Mouse (Mus musculus) liver, embryonic 13.5 days (tissue): ENCODE data around the gene Gucy2f. TPM values are rescaled to one million over a fixed set of nuclear protein-coding genes. Genes with fewer than 3 reads are reported as not detected.

Experiments used
- ATAC-seq: fragments of 200-750 bp; cut with Nextera tagmentation; 2 replicates; pipeline ENCODE4 v1.8.0; 2017; ENCODE audit warnings: low read depth, mild to moderate bottlenecking, moderate number of reproducible peaks, moderate library complexity
- DNase-seq: peaks from one replicate; pipeline ENCODE4 v3.0.0; 2022
- H3K27ac ChIP-seq: fragments of 300-500 bp; sonication (generic); 2 replicates; pipeline ENCODE4 v1.5.1; 2015; ENCODE audit warnings: moderate library complexity, mild to moderate bottlenecking, inconsistent platforms
- H3K27me3 ChIP-seq: fragments of 300-500 bp; sonication (generic); 2 replicates; pipeline ENCODE4 v1.6.1; 2015; ENCODE audit warnings: mild to moderate bottlenecking, inconsistent platforms
- H3K36me3 ChIP-seq: fragments of 300-500 bp; sonication (generic); 2 replicates; pipeline ENCODE4 v1.6.1; 2015; ENCODE audit warnings: mild to moderate bottlenecking, inconsistent platforms
- H3K4me1 ChIP-seq: fragments of 300-500 bp; sonication (generic); replicated peaks from 2 replicates; pipeline ENCODE4 v1.6.1; 2015; ENCODE audit warnings: inconsistent platforms
- H3K4me2 ChIP-seq: fragments of 300-500 bp; sonication (generic); 2 replicates; pipeline ENCODE4 v1.6.1; 2015; ENCODE audit warnings: inconsistent platforms, mild to moderate bottlenecking, moderate library complexity
- H3K4me3 ChIP-seq: fragments of 300-500 bp; sonication (generic); replicated peaks from 2 replicates; pipeline ENCODE4 v1.5.1; 2015; ENCODE audit warnings: mild to moderate bottlenecking, inconsistent platforms
- H3K9ac ChIP-seq: fragments of 300-500 bp; sonication (generic); 2 replicates; pipeline ENCODE4 v1.6.1; 2015; ENCODE audit warnings: mild to moderate bottlenecking, inconsistent platforms
- H3K9me3 ChIP-seq: fragments of 300-500 bp; sonication (generic); replicated peaks from 2 replicates; pipeline ENCODE4 v1.6.1; 2016; ENCODE audit warnings: inconsistent platforms
- WGBS: fragments of 180-500 bp; shearing (Covaris S2); methylation state at CpG from one replicate; pipeline ENCODE4 v1.1.7; 2015; ENCODE audit not compliant: insufficient replicate concordance; 5-methylcytosine and 5-hydroxymethylcytosine counted together
- polyA plus RNA-seq: library from polyadenylated mRNA; unstranded; fragments of >200 nt; fragmentation: Nextera tagmentation; extraction: Ambion mirVana; gene quantifications from 2 replicates; pipeline ENCODE4 v1.2.1, GENCODE M21; 2015

Gene Gucy2f
- polyA plus RNA-seq, 1 experiment from 2014 or later = not detected

GRCm38 (mm10) chrX:142190355-142190754 is 6.4 kb downstream of the Gucy2f start:
- H3K4me2 ChIP-seq = no peak overlapping the region
- no peak overlapping the region for H3K27ac ChIP-seq
- H3K36me3 ChIP-seq = no peaks in the 10 kb centered on the region
- H3K9me3 ChIP-seq = no peaks in the 10 kb centered on the region
- no peaks in the 10 kb centered on the region for H3K27me3 ChIP-seq
- DNase-seq = no peak
- no peak for ATAC-seq
- no peak overlapping the region for H3K9ac ChIP-seq
- H3K4me3 ChIP-seq = no peak overlapping the region
- 18% methylated on average over 2 of the region's 2 CpGs for WGBS
- no peaks in the 10 kb centered on the region for H3K4me1 ChIP-seq

GRCm38 (mm10) chrX:142189023-142189703 is 7.6 kb downstream of the Gucy2f start:
- ATAC-seq (no peak), DNase-seq (no peak)
- H3K4me3 ChIP-seq = no peak overlapping the region
- H3K27me3 ChIP-seq = no peaks in the 10 kb centered on the region
- no peak overlapping the region for H3K4me2 ChIP-seq
- H3K36me3 ChIP-seq = no peaks in the 10 kb centered on the region
- no peaks in the 10 kb centered on the region for H3K9me3 ChIP-seq
- no peak overlapping the region for H3K9ac ChIP-seq
- WGBS = 48% methylated on average over 22 of the region's 22 CpGs
- no peaks in the 10 kb centered on the region for H3K4me1 ChIP-seq
- H3K27ac ChIP-seq = no peak overlapping the region

GRCm38 (mm10) chrX:142182026-142182425 is 14.7 kb downstream of the Gucy2f start:
- Histone ChIP-seq H3K4me3 (no peak overlapping the region), H3K36me3 (no peaks in the 10 kb centered on the region), H3K27ac (no peak overlapping the region), H3K4me2 (no peak overlapping the region), H3K4me1 (no peaks in the 10 kb centered on the region), H3K9me3 (no peaks in the 10 kb centered on the region), H3K27me3 (no peaks in the 10 kb centered on the region), H3K9ac (no peak overlapping the region)
- ATAC-seq = no peak
- WGBS = 77% methylated on average over 2 of the region's 2 CpGs
- DNase-seq = no peak

- Histone ChIP-seq H3K4me1 (no peaks in the 10 kb centered on the region), H3K27ac (no peak overlapping the region), H3K27me3 (no peaks in the 10 kb centered on the region), H3K4me3 (no peak overlapping the region), H3K9ac (no peak overlapping the region), H3K4me2 (no peak overlapping the region), H3K9me3 (no peaks in the 10 kb centered on the region), H3K36me3 (no peaks in the 10 kb centered on the region)
- ATAC-seq (no peak), DNase-seq (no peak)
Observed at GRCm38 (mm10) chrX:142176981-142177380, 19.8 kb downstream of the Gucy2f start.

GRCm38 (mm10) chrX:142115779-142116178 is 81.0 kb downstream of the Gucy2f start:
- no peak overlapping the region for H3K27ac ChIP-seq
- no peaks in the 10 kb centered on the region for H3K9me3 ChIP-seq
- no peak overlapping the region for H3K4me3 ChIP-seq
- H3K4me2 ChIP-seq = no peak overlapping the region
- no peak overlapping the region for H3K9ac ChIP-seq
- H3K36me3 ChIP-seq = no peaks in the 10 kb centered on the region
- peaks cover 10% of the 10 kb centered on the region; the same call in 1 of the 2 replicates for H3K27me3 ChIP-seq
- no peaks in the 10 kb centered on the region for H3K4me1 ChIP-seq
- DNase-seq = no peak
- ATAC-seq = no peak

- H3K9me3 ChIP-seq = no peaks in the 10 kb centered on the region
- DNase-seq (no peak), ATAC-seq (no peak)
- H3K4me2 ChIP-seq = no peak overlapping the region
- H3K4me1 ChIP-seq = no peaks in the 10 kb centered on the region
- H3K4me3 ChIP-seq = no peak overlapping the region
- H3K9ac ChIP-seq = no peak overlapping the region
- peaks cover 10% of the 10 kb centered on the region; the same call in 1 of the 2 replicates for H3K27me3 ChIP-seq
- WGBS = 65% methylated on average over 6 of the region's 6 CpGs
- no peaks in the 10 kb centered on the region for H3K36me3 ChIP-seq
- no peak overlapping the region for H3K27ac ChIP-seq
Observed at GRCm38 (mm10) chrX:142111236-142111635, 85.5 kb downstream of the Gucy2f start.

GRCm38 (mm10) chrX:142096904-142097303 is 99.8 kb downstream of the Gucy2f start:
- no peak overlapping the region for H3K4me2 ChIP-seq
- no peaks in the 10 kb centered on the region for H3K4me1 ChIP-seq
- DNase-seq (no peak), ATAC-seq (no peak)
- H3K27ac ChIP-seq = no peak overlapping the region
- no peaks in the 10 kb centered on the region for H3K36me3 ChIP-seq
- H3K9me3 ChIP-seq = no peaks in the 10 kb centered on the region
- H3K4me3 ChIP-seq = no peak overlapping the region
- no peak overlapping the region for H3K9ac ChIP-seq
- H3K27me3 ChIP-seq = no peaks in the 10 kb centered on the region
- 31% methylated on average over 3 of the region's 3 CpGs for WGBS

GRCm38 (mm10) chrX:142095579-142095978 is 101.2 kb downstream of the Gucy2f start:
- no peak for DNase-seq
- no peaks in the 10 kb centered on the region for H3K27me3 ChIP-seq
- no peak overlapping the region for H3K9ac ChIP-seq
- H3K4me1 ChIP-seq = no peaks in the 10 kb centered on the region
- H3K27ac ChIP-seq = no peak overlapping the region
- H3K4me2 ChIP-seq = no peak overlapping the region
- 68% methylated on average over 5 of the region's 5 CpGs for WGBS
- no peaks in the 10 kb centered on the region for H3K36me3 ChIP-seq
- H3K4me3 ChIP-seq = no peak overlapping the region
- H3K9me3 ChIP-seq = no peaks in the 10 kb centered on the region
- no peak for ATAC-seq

- Histone ChIP-seq H3K27me3 (no peaks in the 10 kb centered on the region), H3K27ac (no peak overlapping the region), H3K36me3 (no peaks in the 10 kb centered on the region), H3K4me2 (no peak overlapping the region), H3K9me3 (no peaks in the 10 kb centered on the region), H3K4me3 (no peak overlapping the region), H3K9ac (no peak overlapping the region), H3K4me1 (no peaks in the 10 kb centered on the region)
- DNase-seq = no peak
- 47% methylated on average over 3 of the region's 3 CpGs for WGBS
- ATAC-seq = no peak
Observed at GRCm38 (mm10) chrX:142062585-142062984, 134.1 kb downstream of the Gucy2f start.

Other genes with a start within 250 kb of the Gucy2f start
- gene Nxt2, start 29.8 kb upstream of the Gucy2f start, polyA plus RNA-seq = 6.9 and 9.0 TPM in 2 replicates
- 0.95 and 0.98 TPM in 2 replicates for gene Kcne1l, start 109.4 kb upstream of the Gucy2f start, polyA plus RNA-seq
- gene Acsl4, start 193.6 kb upstream of the Gucy2f start, polyA plus RNA-seq = 13.7 and 18.7 TPM in 2 replicates